Mouse (Mus musculus): ENCODE results near the gene Fbxo48. TPM values are rescaled to one million over a fixed set of nuclear protein-coding genes. Genes with fewer than 3 reads are reported as not detected.

The Fbxo48 gene
- 0.67 TPM for polyA plus RNA-seq (2017; shearing (Covaris generic))

GRCm38 (mm10) chr11:16950976-16951760 lies at the start of gene Fbxo48:
Gene Fbxo48, plus strand, starts transcription at chr11:16951375.

Other genes with a start within 250 kb of the Fbxo48 start
- gene Egfr, start 199.2 kb upstream of the Fbxo48 start, polyA plus RNA-seq (2017; shearing (Covaris generic)): 0.40 TPM
- gene Cnrip1, start 100.2 kb downstream of the Fbxo48 start, polyA plus RNA-seq (2017; shearing (Covaris generic)): 10.0 TPM
- 4.2 TPM for gene Plek, start 101.0 kb downstream of the Fbxo48 start, polyA plus RNA-seq (2017; shearing (Covaris generic))
- 23.9 TPM for gene Ppp3r1, start 207.9 kb downstream of the Fbxo48 start, polyA plus RNA-seq (2017; shearing (Covaris generic))
- 35.7 TPM for gene Wdr92, start 230.7 kb downstream of the Fbxo48 start, polyA plus RNA-seq (2017; shearing (Covaris generic))